Mouse (Mus musculus): ENCODE results near the gene C4bp.
A peak's percentile ranks its signal among the peaks of the same experiment; 100 is the strongest.
"Not testable (repeated sequence)": the region's sequence is repeated elsewhere in the genome, so short reads cannot be mapped to it uniquely, and the experiment has no call there.

Gene C4bp

DNA sequence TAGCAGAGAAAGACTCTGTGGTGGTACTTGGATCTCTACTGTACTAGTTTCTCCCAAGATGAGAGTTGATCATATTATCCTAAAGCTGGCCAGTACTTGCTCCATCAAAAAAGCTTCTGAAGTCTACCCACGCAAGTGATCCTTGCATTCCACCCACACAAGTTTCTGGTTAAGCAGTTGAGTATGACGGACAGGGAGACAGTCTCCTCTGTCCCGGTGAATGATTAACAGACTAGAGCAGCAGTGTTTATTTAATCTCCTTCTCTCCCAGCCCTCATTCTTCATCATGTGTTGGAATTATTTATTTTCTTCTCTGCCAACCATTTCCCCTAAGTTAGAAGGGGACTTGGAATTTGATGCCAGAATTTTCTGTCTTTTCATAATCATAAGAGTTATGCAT is at the start of gene C4bp:
C4bp (minus strand) TSS at position 179 of the 400 bp plus-strand sequence.
- no peak for DNase-seq (ENCODE audit: extremely low read depth, low read depth)

DNA sequence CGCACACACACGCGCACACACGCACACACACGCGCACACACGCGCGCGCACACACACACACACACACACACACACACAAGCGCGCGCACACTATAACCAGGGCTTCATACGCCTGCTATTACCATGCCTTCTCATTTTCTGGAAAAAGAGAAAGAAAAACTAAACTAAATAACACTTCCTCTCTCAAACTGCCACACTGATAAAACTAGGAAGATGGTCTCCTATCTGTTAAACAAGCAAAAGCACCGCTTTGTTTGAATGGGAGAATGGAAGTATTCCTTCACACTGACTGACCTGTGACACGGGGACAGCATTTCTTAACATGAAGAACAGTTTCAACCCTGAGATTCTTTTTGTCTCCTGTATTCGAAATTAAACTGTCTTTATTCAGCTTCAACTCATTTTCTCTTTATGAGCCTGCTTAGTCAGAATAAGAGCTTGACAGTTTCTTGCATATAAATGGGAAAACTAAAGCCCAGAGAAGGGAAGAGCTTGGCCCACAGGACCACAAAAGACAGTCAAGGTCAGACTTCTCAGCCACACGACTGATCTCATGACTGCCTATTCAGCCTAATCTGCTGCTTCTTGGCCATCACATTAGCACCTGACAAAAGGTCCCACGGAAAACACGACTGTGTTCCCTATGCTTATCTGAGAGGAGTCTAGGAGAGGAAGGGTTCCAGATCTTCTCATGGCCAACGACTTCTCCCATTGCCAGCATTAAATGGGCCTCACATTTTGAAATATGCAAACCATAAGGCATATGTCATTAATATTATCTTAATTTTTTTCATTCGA is 49.0 kb upstream of the C4bp start:
- DNase-seq (ENCODE audit: extremely low read depth, low read depth) = no peak

GRCm38 (mm10) chr1:130703613-130704012 is 42.2 kb upstream of the C4bp start:
- DNase-seq (ENCODE audit: extremely low read depth, low read depth) = no peak

DNA sequence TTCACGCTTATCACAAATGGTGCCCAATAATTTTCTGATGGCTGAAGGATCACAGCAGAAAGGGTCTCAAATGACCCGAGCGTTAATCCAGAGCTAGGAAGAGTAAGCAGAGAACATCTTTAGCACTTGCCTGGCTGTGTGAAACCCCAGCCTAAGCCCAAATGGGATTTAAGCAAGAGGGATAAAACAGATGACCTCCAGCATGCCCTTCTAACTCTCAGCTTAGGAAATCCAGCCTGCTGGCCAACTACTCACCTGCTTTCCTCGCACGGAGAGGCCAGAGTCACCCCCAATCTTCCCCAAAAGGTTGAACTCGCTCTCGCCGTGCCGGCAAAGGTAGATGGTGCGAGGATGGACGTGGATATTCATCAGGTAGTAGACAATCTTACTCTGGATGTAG is 40.5 kb upstream of the C4bp start:
- DNase-seq (ENCODE audit: extremely low read depth, low read depth) = no peak

- DNase-seq (ENCODE audit: extremely low read depth, low read depth) = no peak
These were observed 38.7 kb upstream of the C4bp start for GRCm38 (mm10) chr1:130699937-130700633.

GRCm38 (mm10) chr1:130698601-130699000 is 37.2 kb upstream of the C4bp start:
- no peak for DNase-seq (ENCODE audit: extremely low read depth, low read depth)

DNA sequence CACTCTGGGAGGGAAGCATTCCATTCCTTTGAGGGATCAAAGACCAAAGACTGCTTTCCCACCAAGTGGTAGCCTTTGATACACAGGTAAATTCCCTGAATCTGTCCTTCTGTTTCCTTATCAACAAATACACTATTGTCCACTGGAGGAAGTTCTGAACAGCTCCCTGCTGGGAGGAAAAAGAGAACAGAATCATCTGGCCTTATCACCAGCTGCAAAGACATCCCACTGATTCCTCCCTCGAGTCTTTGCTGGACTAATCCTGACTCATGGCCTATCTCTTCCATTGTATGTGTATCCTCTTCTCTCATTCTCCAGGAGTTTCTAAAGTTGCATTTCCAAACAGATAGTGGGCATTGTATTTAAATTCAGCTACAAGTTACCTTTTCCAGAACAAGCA is 22.5 kb upstream of the C4bp start:
- DNase-seq (ENCODE audit: extremely low read depth, low read depth) = peak; percentile 29

GRCm38 (mm10) chr1:130681656-130682413 is 20.4 kb upstream of the C4bp start:
- DNase-seq (ENCODE audit: extremely low read depth, low read depth) = no peak

GRCm38 (mm10) chr1:130681075-130681474 is 19.6 kb upstream of the C4bp start:
- DNase-seq (ENCODE audit: extremely low read depth, low read depth) = no peak

DNA sequence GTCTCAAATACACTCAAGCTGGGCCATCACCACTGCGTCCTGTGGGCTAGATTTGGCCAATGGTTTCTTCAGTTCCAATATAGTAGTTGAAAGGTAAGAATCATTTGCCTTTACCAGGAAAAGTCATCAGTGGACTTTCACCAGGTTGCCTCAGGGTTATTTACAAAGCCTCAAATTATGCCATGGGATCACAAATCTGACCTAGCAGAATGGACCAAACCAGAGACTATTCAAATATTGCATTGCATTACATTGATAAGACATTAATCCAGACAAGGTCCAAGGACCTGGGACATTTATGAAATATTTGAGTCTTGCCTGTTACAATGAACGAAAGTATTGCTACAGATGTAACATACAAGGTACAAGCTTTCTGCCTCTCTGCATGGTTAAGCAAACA is 17.1 kb upstream of the C4bp start:
- no peak for DNase-seq (ENCODE audit: extremely low read depth, low read depth)

- DNase-seq (ENCODE audit: extremely low read depth, low read depth) = peak; percentile 13
These were observed 2.1 kb upstream of the C4bp start for GRCm38 (mm10) chr1:130663576-130663975.

DNA sequence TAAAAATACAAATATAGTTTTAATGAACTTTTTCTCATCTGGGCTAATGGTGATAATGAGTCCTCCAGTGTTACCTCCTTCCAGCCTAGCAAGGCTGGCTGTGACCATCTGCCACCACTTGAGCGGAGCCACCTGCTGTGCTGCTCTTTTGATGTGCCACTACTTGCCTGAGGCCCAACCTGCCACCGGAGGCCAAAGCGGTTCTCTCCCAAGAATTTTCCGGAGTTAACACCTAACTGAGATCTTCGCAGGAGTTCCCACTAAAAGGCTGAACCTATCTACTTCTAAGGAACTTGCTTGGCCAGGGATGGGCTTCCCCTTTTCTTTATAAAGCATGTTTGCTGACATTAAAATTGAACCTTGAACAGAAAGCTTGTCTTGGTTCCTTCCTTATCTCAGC is 1.8 kb downstream of the C4bp start:
- DNase-seq (ENCODE audit: extremely low read depth, low read depth) = not testable (repeated sequence)

GRCm38 (mm10) chr1:130644103-130644502 is 17.3 kb downstream of the C4bp start:
- DNase-seq (ENCODE audit: extremely low read depth, low read depth) = no peak

GRCm38 (mm10) chr1:130640967-130641366 is 20.5 kb downstream of the C4bp start:
- no peak for DNase-seq (ENCODE audit: extremely low read depth, low read depth)

DNA sequence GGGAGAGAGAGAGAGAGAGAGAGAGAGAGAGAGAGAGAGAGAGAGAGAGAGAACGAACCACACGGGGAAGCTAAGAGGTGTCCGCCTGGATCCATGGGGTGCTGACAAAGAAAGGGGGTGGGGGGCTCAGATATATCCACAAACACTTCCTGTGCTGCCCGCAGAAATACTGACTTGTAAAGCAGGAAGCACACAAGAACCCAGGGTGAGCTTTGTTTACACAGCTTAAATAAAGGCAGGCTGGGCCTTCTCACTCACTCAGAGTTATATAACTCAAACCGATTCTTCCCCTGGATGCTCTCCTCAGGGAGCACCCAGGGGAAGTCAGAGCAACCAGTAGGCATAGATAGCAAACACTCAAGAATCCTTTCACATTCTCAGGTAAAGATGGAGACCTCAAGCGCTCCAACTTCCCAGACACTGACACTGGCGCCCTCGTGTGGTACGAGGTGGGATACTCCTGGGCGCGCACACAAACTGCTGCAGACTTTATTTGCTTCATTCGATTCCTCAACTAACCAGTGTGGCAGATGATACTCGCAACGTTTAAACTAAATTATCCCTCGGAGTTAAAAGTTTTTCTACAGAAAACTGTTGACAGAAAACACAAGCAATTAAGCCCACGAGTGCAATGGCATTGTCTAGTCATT is 27.5 kb downstream of the C4bp start:
- peak; percentile 62 for DNase-seq (ENCODE audit: extremely low read depth, low read depth)

DNA sequence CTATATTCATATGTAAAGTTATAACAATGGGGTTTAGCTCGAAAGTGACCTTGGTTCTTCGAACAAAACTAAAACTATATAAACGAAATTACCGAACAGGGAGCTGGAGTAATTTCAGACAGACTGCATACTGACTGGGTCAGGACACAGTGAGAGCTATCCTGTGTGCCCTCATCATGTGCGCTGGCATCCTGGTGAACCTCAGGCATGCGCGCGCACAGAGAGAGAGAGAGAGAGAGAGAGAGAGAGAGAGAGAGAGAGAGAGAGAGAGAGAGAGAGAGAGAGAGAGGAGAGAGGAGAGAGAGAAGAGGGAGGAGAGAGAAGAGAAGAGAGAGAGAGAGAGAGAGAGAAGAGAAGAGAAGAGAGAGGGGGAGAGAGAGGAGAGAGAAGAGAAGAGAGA is 28.1 kb downstream of the C4bp start:
- DNase-seq (ENCODE audit: extremely low read depth, low read depth) = no peak

- no peak for DNase-seq (ENCODE audit: extremely low read depth, low read depth)
These were observed 31.9 kb downstream of the C4bp start, which contains the start of gene Zp3r for GRCm38 (mm10) chr1:130629521-130629920. Gene Zp3r (minus strand): TSS chr1:130629621.

DNA sequence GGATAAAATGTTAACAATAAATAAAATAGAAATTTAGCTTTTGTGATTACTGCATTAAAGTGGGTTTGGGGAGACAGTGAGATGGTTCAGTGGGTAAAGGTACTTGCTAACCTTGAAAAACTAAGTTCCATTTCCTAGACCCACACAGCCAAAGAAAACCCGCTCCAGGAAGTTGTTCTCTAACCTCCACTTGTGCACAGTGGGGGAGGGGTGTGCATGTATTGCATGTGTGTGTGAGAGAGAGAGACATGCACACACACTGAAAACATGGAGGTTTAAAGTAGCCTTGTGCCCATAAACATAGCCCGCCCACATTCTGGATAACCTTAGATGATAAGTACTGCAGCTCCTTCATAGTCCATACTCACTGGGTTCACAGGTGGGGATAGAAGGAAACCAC is 65.1 kb downstream of the C4bp start:
- no peak for DNase-seq (ENCODE audit: extremely low read depth, low read depth)

DNA sequence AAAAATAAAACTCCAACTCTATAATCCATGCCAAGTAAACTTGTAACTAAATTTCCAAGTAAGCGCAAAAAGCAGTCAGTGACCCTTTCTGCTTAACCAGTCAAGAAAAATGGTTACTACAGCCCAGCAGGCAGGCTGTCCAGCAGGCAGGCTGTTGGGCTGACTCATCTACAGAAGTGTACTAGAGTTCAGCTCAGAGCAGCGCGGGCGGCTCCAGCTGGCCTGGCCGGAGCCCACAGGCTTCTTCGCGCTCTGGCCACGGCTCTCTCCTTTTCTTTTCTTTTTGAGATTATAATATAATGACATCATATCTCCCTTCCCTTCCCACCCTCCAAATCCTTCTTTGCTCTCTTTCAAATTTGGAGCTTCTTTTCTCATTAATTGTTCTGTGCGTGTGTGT is 72.8 kb downstream of the C4bp start:
- no peak for DNase-seq (ENCODE audit: extremely low read depth, low read depth)

Measured in MEL-GATA-1-ER (cell line).